10 mouse cellular contexts compared by ENCODE assay signal in the genomic region with DNA sequence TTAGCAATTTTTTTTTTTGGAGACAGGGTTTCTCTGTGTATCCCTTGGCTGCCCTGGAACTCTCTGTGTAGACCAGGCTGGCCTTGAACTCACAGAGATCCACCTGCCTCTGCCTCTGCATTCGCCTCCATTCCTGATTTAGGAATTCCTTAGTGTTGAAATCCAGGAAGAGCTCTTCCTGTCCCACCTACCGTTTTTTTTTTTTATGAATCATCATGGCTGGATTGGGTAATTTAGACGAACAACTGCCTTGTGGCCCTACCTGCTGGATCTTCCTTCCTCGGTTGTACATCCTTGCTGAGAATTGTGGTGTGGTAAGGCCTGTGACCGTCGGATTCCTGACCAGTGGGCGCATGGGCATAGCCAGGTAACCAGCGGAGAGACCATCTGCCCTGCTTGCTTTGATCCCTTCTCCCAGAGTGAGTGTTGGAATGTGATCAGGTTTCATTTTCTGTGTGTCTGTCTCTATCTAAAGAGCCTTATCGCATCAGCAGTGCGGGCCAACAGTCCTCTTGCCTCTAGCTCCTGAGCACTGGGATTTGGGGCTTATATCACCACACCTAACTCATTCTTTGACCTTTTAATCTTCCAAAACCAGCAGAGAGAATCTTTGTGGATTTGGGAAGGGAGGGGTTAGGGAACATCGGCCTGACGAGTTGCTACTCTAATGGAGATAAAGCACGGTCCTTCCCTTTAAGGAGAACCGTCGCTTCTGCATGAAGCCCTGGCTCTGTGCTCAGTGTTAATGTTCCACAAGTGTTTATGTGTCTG. TPM values are rescaled to one million over a fixed set of nuclear protein-coding genes. Genes with fewer than 3 reads are reported as not detected.
DNase-seq lines count a peak whose midpoint lies in the region; ATAC-seq and TF ChIP-seq lines count a peak whose summit lies in the region.
"Had no signal": no experiment of that assay in that cellular context is flagged by ENCODE, and none has a peak within 500 bp of the region (broad histone marks: within the 10 kb centered on the region; RNA-seq: fewer than 3 reads in every experiment).

No protein-coding gene starts in this region.

- no peaks in the 10 kb centered on the region for H3K27me3 ChIP-seq in liver, embryonic 12.5 days (replicated peaks)
- H3K27me3 ChIP-seq in liver, embryonic 11.5 days (replicated peaks; ENCODE audit: control insufficient read depth, insufficient read depth, low read length), result no peaks in the 10 kb centered on the region
- no peaks in the 10 kb centered on the region for H3K27me3 ChIP-seq in stomach, embryonic 14.5 days (ENCODE audit: control insufficient read depth, insufficient read depth, low read length)
- H3K27me3 ChIP-seq in midbrain, embryonic 13.5 days, result no peaks in the 10 kb centered on the region
- H3K27me3 ChIP-seq: neural tube, embryonic 13.5 days had no signal

- H3K27ac ChIP-seq in gastrocnemius, adult 2 months, result peak overlapping the region; percentile 90
- 0 out of 2 replicates have a peak overlapping the region, but pooled peaks have one; percentile 33 for H3K27ac ChIP-seq in liver, embryonic 12.5 days
- H3K27ac ChIP-seq in liver, embryonic 11.5 days (ENCODE audit: low read depth, low read length), result no peak overlapping the region
- peak overlapping the region; percentile 40; the same call in 1 of the 2 replicates for H3K27ac ChIP-seq in stomach, embryonic 14.5 days (ENCODE audit: low read length)
- H3K27ac ChIP-seq in midbrain, embryonic 13.5 days, result no peak overlapping the region
- H3K27ac ChIP-seq: neural tube, embryonic 13.5 days had no signal

- no peak for TF ChIP-seq CTCF in gastrocnemius, adult 2 months (IDR thresholded peaks at IDR 0.05)

- peaks cover 57% of the 10 kb centered on the region for H3K36me3 ChIP-seq in liver, embryonic 12.5 days
- H3K36me3 ChIP-seq in liver, embryonic 11.5 days (ENCODE audit: control insufficient read depth, insufficient read depth, low read length), result peaks cover 2% of the 10 kb centered on the region; the same call in 1 of the 2 replicates
- peaks cover 2% of the 10 kb centered on the region; the same call in 1 of the 2 replicates for H3K36me3 ChIP-seq in stomach, embryonic 14.5 days (ENCODE audit: control insufficient read depth, insufficient read depth, low read length)
- H3K36me3 ChIP-seq in midbrain, embryonic 13.5 days, result 0 out of 2 replicates have a peak, but pooled peaks cover 10% of the 10 kb centered on the region
- H3K36me3 ChIP-seq: neural tube, embryonic 13.5 days had no signal

- no peak overlapping the region for H3K4me2 ChIP-seq in liver, embryonic 12.5 days
- H3K4me2 ChIP-seq in liver, embryonic 11.5 days, result no peak overlapping the region
- no peak overlapping the region for H3K4me2 ChIP-seq in stomach, embryonic 14.5 days (replicated peaks; ENCODE audit: low read depth, low read length)
- no peak overlapping the region for H3K4me2 ChIP-seq in midbrain, embryonic 13.5 days (replicated peaks)
- H3K4me2 ChIP-seq: neural tube, embryonic 13.5 days had no signal

- intact Hi-C loops in gastrocnemius, adult 2 months (cut with DNase I), result no loop called here

- H3K4me3 ChIP-seq in gastrocnemius, adult 2 months, result peak overlapping the region; percentile 26
- no peak overlapping the region for H3K4me3 ChIP-seq in liver, embryonic 12.5 days
- H3K4me3 ChIP-seq in liver, embryonic 11.5 days (ENCODE audit: low read depth, low read length), result no peak overlapping the region
- H3K4me3 ChIP-seq in stomach, embryonic 14.5 days (ENCODE audit: low read depth, low read length), result no peak overlapping the region
- H3K4me3 ChIP-seq in midbrain, embryonic 13.5 days (replicated peaks), result no peak overlapping the region
- H3K4me3 ChIP-seq: neural tube, embryonic 13.5 days had no signal

- no peaks in the 10 kb centered on the region for H3K9me3 ChIP-seq in liver, embryonic 12.5 days (replicated peaks)
- H3K9me3 ChIP-seq in liver, embryonic 11.5 days (ENCODE audit: control insufficient read depth, low read length), result no peaks in the 10 kb centered on the region
- no peaks in the 10 kb centered on the region for H3K9me3 ChIP-seq in stomach, embryonic 14.5 days (ENCODE audit: control insufficient read depth, low read depth, low read length)
- H3K9me3 ChIP-seq in midbrain, embryonic 13.5 days, result no peaks in the 10 kb centered on the region
- H3K9me3 ChIP-seq: neural tube, embryonic 13.5 days had no signal

- H3K9ac ChIP-seq in liver, embryonic 12.5 days, result no peak overlapping the region
- H3K9ac ChIP-seq in liver, embryonic 11.5 days (ENCODE audit: low read depth, low read length), result no peak overlapping the region
- H3K9ac ChIP-seq in stomach, embryonic 14.5 days (replicated peaks; ENCODE audit: low read depth, low read length), result no peak overlapping the region
- H3K9ac ChIP-seq in midbrain, embryonic 13.5 days (replicated peaks), result no peak overlapping the region; the same call in 1 of the 2 replicates
- H3K9ac ChIP-seq: neural tube, embryonic 13.5 days had no signal

- WGBS in liver, embryonic 12.5 days (ENCODE audit: insufficient replicate concordance), result 69% methylated on average over 15 of the region's 15 CpGs
- 75% methylated on average over 15 of the region's 15 CpGs for WGBS in liver, embryonic 11.5 days
- 83% methylated on average over 15 of the region's 15 CpGs for WGBS in stomach, embryonic 14.5 days
- 90% methylated on average over 15 of the region's 15 CpGs for WGBS in midbrain, embryonic 13.5 days

- ATAC-seq in liver, embryonic 12.5 days, result no peak
- ATAC-seq in liver, embryonic 11.5 days (replicated peaks; ENCODE audit: low FRiP score), result no peak
- ATAC-seq in stomach, embryonic 14.5 days (ENCODE audit: insufficient number of reproducible peaks, insufficient read depth, low FRiP score, low read depth), result no peak
- ATAC-seq in midbrain, embryonic 13.5 days, result no peak

- peaks cover 88% of the 10 kb centered on the region for H3K4me1 ChIP-seq in liver, embryonic 12.5 days
- H3K4me1 ChIP-seq in liver, embryonic 11.5 days (replicated peaks; ENCODE audit: control insufficient read depth, insufficient read depth, low read length), result peaks cover 41% of the 10 kb centered on the region
- H3K4me1 ChIP-seq in stomach, embryonic 14.5 days (ENCODE audit: control insufficient read depth, insufficient read depth, low read length), result no peaks in the 10 kb centered on the region
- H3K4me1 ChIP-seq in midbrain, embryonic 13.5 days (replicated peaks), result no peaks in the 10 kb centered on the region

- peak; percentile 33 for DNase-seq in gastrocnemius, adult 2 months
- no peak for DNase-seq in gastrocnemius, postnatal 25 days
- no peak for DNase-seq in liver, embryonic 11.5 days (ENCODE audit: low spot score)
- DNase-seq in cerebellum, postnatal 36 days, result peak; percentile 82 to 86
- no peak for DNase-seq in layer of hippocampus, adult 8-10 months (ENCODE audit: low spot score in 2 of 2)
- DNase-seq: B cell, adult 2 months had no signal

RNA-seq across cellular contexts. Expression of a gene that starts 21.1 kb away (rescaled TPM):
- total RNA-seq in gastrocnemius, adult 2 months (2021), result 10 to 100 TPM; 46.4 to 51.0 TPM
- 10 to 100 TPM; 43.5 to 45.3 TPM for total RNA-seq in gastrocnemius, postnatal 25 days (2021)
- polyA plus RNA-seq in liver, embryonic 12.5 days (2016; fragmentation: Nextera tagmentation; extraction: Ambion mirVana), result 36.7 and 40.3 TPM in 2 replicates
- polyA plus RNA-seq in liver, embryonic 11.5 days (2014; fragmentation: Nextera tagmentation; extraction: Ambion mirVana), result 21.9 and 22.0 TPM in 2 replicates
- polyA plus RNA-seq in stomach, embryonic 14.5 days (2014; fragmentation: Nextera tagmentation; extraction: Ambion mirVana), result 11.0 and 11.6 TPM in 2 replicates
- total RNA-seq in layer of hippocampus, adult 8-10 months (2022), result 100 to 1,000 TPM in 1 of 4 experiments, 10 to 100 TPM in 3; 89.2 to 101 (median 95.3) TPM
- 20.8 and 22.9 TPM in 2 replicates for polyA plus RNA-seq in midbrain, embryonic 13.5 days (2015; fragmentation: Nextera tagmentation; extraction: Ambion mirVana)

RNA-seq across cellular contexts. Expression of a gene that starts 38.6 kb away (rescaled TPM):
- 1 to 10 TPM; 4.4 TPM for total RNA-seq in gastrocnemius, adult 2 months (2021)
- 1 to 10 TPM; 3.2 to 3.3 TPM for total RNA-seq in gastrocnemius, postnatal 25 days (2021)
- 5.1 and 5.7 TPM in 2 replicates for polyA plus RNA-seq in liver, embryonic 12.5 days (2016; fragmentation: Nextera tagmentation; extraction: Ambion mirVana)
- 6.8 and 9.0 TPM in 2 replicates for polyA plus RNA-seq in liver, embryonic 11.5 days (2014; fragmentation: Nextera tagmentation; extraction: Ambion mirVana)
- polyA plus RNA-seq in stomach, embryonic 14.5 days (2014; fragmentation: Nextera tagmentation; extraction: Ambion mirVana), result 8.2 and 9.0 TPM in 2 replicates
- 10 to 100 TPM; 20.7 to 26.7 (median 24.4) TPM for total RNA-seq in layer of hippocampus, adult 8-10 months (2022)
- polyA plus RNA-seq in midbrain, embryonic 13.5 days (2015; fragmentation: Nextera tagmentation; extraction: Ambion mirVana), result 8.2 and 9.6 TPM in 2 replicates

RNA-seq across cellular contexts. Expression of a gene that starts 56.7 kb away (rescaled TPM):
- 10 to 100 TPM; 29.4 to 30.2 TPM for total RNA-seq in gastrocnemius, adult 2 months (2021)
- total RNA-seq in gastrocnemius, postnatal 25 days (2021), result 10 to 100 TPM; 24.2 to 27.0 TPM
- 15.3 TPM in 2 replicates for polyA plus RNA-seq in liver, embryonic 12.5 days (2016; fragmentation: Nextera tagmentation; extraction: Ambion mirVana)
- polyA plus RNA-seq in liver, embryonic 11.5 days (2014; fragmentation: Nextera tagmentation; extraction: Ambion mirVana), result 35.0 TPM in 2 replicates
- 18.4 and 18.8 TPM in 2 replicates for polyA plus RNA-seq in stomach, embryonic 14.5 days (2014; fragmentation: Nextera tagmentation; extraction: Ambion mirVana)
- 10 to 100 TPM; 27.2 to 37.3 (median 31.0) TPM for total RNA-seq in layer of hippocampus, adult 8-10 months (2022)
- polyA plus RNA-seq in midbrain, embryonic 13.5 days (2015; fragmentation: Nextera tagmentation; extraction: Ambion mirVana), result 13.5 and 14.4 TPM in 2 replicates

Comparison
In these comparisons a context has a peak if more than half of its experiments do, and no peak if none do; other contexts are left out.
1. DNase-seq: peak in gastrocnemius, adult 2 months (single experiment) and cerebellum, postnatal 36 days (2 of 2); none in gastrocnemius, postnatal 25 days (single experiment), liver, embryonic 11.5 days (single experiment) and layer of hippocampus, adult 8-10 months (0 of 2).
2. H3K27ac ChIP-seq: peak in gastrocnemius, adult 2 months (single experiment), liver, embryonic 12.5 days (single experiment) and stomach, embryonic 14.5 days (single experiment); none in liver, embryonic 11.5 days (single experiment) and midbrain, embryonic 13.5 days (single experiment).